Mouse (Mus musculus) stomach, embryonic 15.5 days (tissue): Measurements from ENCODE around the gene Megf8. TPM values are rescaled to one million over a fixed set of nuclear protein-coding genes. Genes with fewer than 3 reads are reported as not detected.

Experiments
- ATAC-seq: fragments of 200-750 bp; cut with Nextera tagmentation; 2 replicates; pipeline ENCODE4 v1.8.0; 2017; ENCODE audit warnings: low read depth, moderate number of reproducible peaks, moderate TSS enrichment; ENCODE audit not compliant: insufficient read depth, low FRiP score
- H3K27ac ChIP-seq: fragments of 300-500 bp; sonication (generic); 2 replicates; pipeline ENCODE4 v1.5.1; 2015; ENCODE audit warnings: mild to moderate bottlenecking, inconsistent platforms
- H3K27me3 ChIP-seq: fragments of 300-500 bp; sonication (generic); replicated peaks from 2 replicates; pipeline ENCODE4 v1.6.1; 2015; ENCODE audit warnings: inconsistent platforms
- H3K36me3 ChIP-seq: fragments of 300-500 bp; sonication (generic); 2 replicates; pipeline ENCODE4 v1.6.1; 2015; ENCODE audit warnings: inconsistent platforms
- H3K4me1 ChIP-seq: fragments of 300-500 bp; sonication (generic); 2 replicates; pipeline ENCODE4 v1.6.1; 2015; ENCODE audit warnings: inconsistent platforms
- H3K4me2 ChIP-seq: fragments of 300-500 bp; sonication (generic); 2 replicates; pipeline ENCODE4 v1.6.1; 2015; ENCODE audit warnings: mild to moderate bottlenecking, inconsistent platforms
- H3K4me3 ChIP-seq: fragments of 300-500 bp; sonication (generic); replicated peaks from 2 replicates; pipeline ENCODE4 v1.5.1; 2015; ENCODE audit warnings: inconsistent platforms
- H3K9ac ChIP-seq: fragments of 300-500 bp; sonication (generic); 2 replicates; pipeline ENCODE4 v1.6.1; 2015; ENCODE audit warnings: inconsistent platforms
- H3K9me3 ChIP-seq: fragments of 300-500 bp; sonication (generic); 2 replicates; pipeline ENCODE4 v1.6.1; 2016; ENCODE audit warnings: inconsistent platforms
- WGBS: fragments of 180-500 bp; shearing (Covaris S2); methylation state at CpG from one replicate; pipeline ENCODE4 v1.1.7; 2015; 5-methylcytosine and 5-hydroxymethylcytosine counted together
- polyA plus RNA-seq: library from polyadenylated mRNA; unstranded; fragments of >200 nt; fragmentation: Nextera tagmentation; extraction: Ambion mirVana; gene quantifications from 2 replicates; pipeline ENCODE4 v1.2.1, GENCODE M21; 2015

Megf8 gene
- polyA plus RNA-seq, 1 experiment from 2014 or later: 10.3 TPM

DNA sequence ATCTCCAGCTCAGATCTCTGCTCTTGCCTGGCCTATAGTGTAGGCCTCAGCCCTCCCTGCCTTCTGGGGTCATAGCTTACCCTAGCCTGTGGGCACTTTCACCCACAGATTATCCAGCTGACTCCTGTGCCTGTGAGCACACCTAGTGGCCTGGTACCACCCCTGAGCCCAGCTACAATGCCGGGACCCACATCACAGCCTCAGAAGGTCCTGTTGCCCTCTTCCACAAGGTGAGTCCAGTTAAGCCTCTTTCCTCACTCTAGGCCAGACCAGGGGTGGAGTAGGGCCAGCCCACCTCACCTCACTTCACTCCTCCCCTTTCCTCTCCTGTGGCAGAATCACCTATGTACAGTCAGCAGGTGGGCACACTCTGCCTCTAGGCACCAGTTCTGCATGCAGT lies 26.5 kb upstream of the Megf8 start:
- Histone ChIP-seq H3K27me3 (no peaks in the 10 kb centered on the region), H3K4me2 (no peak overlapping the region), H3K9me3 (no peaks in the 10 kb centered on the region), H3K9ac (no peak overlapping the region), H3K27ac (0 out of 2 replicates have a peak overlapping the region, but pooled peaks have one; percentile 11), H3K36me3 (peaks cover 86% of the 10 kb centered on the region), H3K4me1 (peaks cover 6% of the 10 kb centered on the region), H3K4me3 (no peak overlapping the region)
- 0 out of 2 replicates have a peak, but pooled peaks have one; percentile 3 for ATAC-seq
- 92% methylated on average over 1 of the region's 1 CpGs for WGBS

DNA sequence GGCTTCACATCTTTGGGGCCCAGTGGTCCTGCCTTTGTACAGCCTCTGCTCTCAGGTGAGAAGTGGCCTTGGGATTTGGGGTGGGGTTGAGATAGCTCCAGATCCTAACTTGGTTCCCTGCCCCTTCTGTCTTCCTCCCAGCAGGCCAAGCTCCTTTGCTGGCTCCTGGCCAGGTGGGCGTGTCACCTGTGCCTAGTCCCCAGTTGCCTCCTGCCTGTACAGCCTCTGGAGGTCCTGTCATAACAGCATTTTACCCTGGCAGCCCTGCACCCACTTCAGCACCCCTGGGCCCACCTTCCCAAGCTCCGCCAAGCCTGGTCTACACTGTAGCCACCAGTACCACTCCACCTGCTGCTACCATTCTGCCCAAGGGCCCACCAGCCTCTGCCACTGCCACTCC lies 26.1 kb upstream of the Megf8 start:
- Histone ChIP-seq H3K27ac (no peak overlapping the region), H3K27me3 (no peaks in the 10 kb centered on the region), H3K9ac (no peak overlapping the region), H3K9me3 (no peaks in the 10 kb centered on the region), H3K4me3 (no peak overlapping the region), H3K4me1 (peaks cover 8% of the 10 kb centered on the region), H3K4me2 (no peak overlapping the region), H3K36me3 (peaks cover 83% of the 10 kb centered on the region)
- 66% methylated on average over 2 of the region's 2 CpGs for WGBS
- ATAC-seq: peak; percentile 9; the same call in 1 of the 2 replicates

DNA sequence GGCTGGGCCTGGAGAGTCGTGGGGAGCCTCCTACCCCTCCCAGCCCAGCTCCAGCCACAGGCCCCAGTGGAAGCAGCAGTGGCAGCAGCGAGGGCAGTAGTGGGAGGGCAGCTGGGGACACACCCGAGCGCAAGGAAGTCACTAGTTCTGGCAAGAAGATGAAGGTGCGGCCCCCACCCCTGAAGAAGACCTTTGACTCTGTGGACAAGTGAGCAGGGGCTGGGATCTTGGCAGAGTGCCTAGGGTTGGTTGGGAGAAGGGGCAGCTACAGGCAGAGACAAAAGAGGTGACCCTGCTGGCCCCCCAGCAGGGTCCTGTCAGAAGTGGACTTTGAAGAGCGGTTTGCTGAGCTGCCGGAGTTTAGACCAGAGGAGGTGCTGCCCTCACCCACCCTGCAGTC lies 24.9 kb upstream of the Megf8 start:
- no peak for ATAC-seq
- H3K27me3 ChIP-seq: no peaks in the 10 kb centered on the region
- WGBS: 60% methylated on average over 7 of the region's 7 CpGs

DNA sequence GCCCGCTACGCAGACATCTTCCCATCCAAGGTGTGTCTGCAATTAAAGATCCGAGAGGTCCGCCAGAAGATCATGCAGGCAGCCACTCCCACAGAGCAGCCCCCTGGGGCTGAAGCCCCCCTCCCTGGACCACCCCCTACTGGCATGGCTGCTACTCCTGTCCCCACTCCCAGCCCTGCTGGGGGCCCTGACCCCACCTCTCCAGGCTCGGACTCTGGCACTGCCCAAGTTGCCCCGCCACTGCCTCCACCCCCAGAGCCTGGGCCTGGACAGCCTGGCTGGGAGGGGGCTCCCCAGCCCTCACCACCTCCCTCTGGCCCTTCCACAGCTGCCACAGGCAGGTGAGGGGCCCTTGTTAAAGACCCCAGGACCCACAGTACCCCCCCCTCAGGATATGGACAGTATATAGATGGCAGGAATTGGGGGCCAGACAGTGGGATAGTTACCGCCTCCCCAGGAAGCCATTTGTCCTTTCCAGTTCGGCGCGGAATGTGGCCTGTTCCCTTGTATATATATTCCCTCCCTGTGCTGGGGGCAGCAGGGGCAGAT lies 23.7 kb upstream of the Megf8 start:
- Histone ChIP-seq H3K4me2 (no peak overlapping the region), H3K36me3 (peaks cover 60% of the 10 kb centered on the region), H3K9me3 (no peaks in the 10 kb centered on the region), H3K27ac (no peak overlapping the region), H3K4me1 (peaks cover 19% of the 10 kb centered on the region), H3K27me3 (no peaks in the 10 kb centered on the region), H3K9ac (no peak overlapping the region), H3K4me3 (no peak overlapping the region)
- ATAC-seq: no peak
- WGBS: 71% methylated on average over 10 of the region's 10 CpGs

More for the DNA sequence above, 24.9 kb upstream of the Megf8 start:
- H3K9me3 ChIP-seq: no peaks in the 10 kb centered on the region
- no peak overlapping the region for H3K4me3 ChIP-seq
- H3K4me2 ChIP-seq: no peak overlapping the region
- H3K36me3 ChIP-seq: peaks cover 71% of the 10 kb centered on the region
- H3K4me1 ChIP-seq: peaks cover 19% of the 10 kb centered on the region
- H3K9ac ChIP-seq: no peak overlapping the region
- no peak overlapping the region for H3K27ac ChIP-seq

DNA sequence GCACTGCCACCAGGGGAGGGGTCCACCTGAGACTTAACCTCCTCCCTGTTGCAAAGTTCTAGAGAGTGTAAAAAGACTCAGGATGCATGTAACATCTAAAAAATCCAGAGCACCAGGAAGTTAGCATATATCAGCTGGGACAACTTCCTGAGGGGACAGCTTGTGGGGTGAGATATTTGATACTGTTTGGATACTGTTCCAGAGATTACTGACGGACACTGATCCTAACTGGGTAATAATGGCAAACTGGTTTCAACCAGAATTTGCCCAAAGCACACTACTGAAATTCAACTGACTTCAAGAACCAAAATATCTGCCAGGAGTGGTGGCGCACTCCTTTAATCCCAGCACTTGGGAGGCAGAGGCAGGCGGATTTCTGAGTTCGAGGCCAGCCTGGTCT lies 22.5 kb upstream of the Megf8 start:
- Histone ChIP-seq H3K4me1 (peaks cover 19% of the 10 kb centered on the region), H3K27me3 (no peaks in the 10 kb centered on the region), H3K4me3 (no peak overlapping the region), H3K27ac (no peak overlapping the region), H3K9ac (no peak overlapping the region), H3K9me3 (no peaks in the 10 kb centered on the region), H3K4me2 (no peak overlapping the region), H3K36me3 (peaks cover 48% of the 10 kb centered on the region)
- ATAC-seq: no peak
- WGBS: 88% methylated on average over 4 of the region's 4 CpGs

DNA sequence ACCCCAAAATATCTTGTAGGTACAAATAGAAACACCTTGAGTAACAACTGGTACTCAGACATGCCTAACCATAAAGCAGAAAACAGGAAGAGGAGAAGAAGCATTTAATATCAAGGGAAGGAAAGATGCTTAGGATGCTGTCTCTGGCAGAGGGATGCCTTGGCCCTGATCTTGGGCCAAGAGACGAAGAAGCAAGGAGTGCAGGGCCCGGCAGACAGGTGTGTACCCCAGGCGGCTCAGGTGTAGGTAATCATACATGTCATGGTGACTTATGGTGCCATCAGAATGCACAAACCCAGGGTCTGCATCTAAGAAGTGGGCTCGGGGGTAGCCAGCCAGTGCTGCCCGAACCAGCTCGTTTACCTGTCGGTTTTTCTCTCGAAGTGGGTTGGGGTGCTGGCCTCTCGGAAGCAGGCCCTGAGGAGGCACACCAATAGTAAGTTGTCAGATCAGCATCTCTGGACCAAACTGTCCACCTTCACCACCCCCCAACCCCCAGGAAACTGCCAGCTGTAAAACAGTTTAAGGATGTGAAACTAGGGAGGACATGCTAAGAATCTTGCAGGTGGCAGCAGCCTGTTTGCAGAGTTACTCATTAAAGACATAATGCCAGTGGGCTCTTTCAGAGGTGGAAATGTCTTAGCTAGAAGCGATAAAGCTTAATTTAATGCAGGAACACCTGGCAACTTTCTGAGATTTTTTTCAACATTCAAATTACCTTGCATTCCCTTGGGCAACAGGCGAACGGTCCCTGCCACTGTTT lies 21.8 kb upstream of the Megf8 start:
- WGBS: 87% methylated on average over 12 of the region's 12 CpGs
- H3K9ac ChIP-seq: no peak overlapping the region
- H3K9me3 ChIP-seq: no peaks in the 10 kb centered on the region
- H3K36me3 ChIP-seq: peaks cover 41% of the 10 kb centered on the region
- ATAC-seq: no peak
- no peak overlapping the region for H3K4me2 ChIP-seq
- peaks cover 19% of the 10 kb centered on the region for H3K4me1 ChIP-seq
- H3K4me3 ChIP-seq: no peak overlapping the region
- no peaks in the 10 kb centered on the region for H3K27me3 ChIP-seq
- H3K27ac ChIP-seq: no peak overlapping the region

DNA sequence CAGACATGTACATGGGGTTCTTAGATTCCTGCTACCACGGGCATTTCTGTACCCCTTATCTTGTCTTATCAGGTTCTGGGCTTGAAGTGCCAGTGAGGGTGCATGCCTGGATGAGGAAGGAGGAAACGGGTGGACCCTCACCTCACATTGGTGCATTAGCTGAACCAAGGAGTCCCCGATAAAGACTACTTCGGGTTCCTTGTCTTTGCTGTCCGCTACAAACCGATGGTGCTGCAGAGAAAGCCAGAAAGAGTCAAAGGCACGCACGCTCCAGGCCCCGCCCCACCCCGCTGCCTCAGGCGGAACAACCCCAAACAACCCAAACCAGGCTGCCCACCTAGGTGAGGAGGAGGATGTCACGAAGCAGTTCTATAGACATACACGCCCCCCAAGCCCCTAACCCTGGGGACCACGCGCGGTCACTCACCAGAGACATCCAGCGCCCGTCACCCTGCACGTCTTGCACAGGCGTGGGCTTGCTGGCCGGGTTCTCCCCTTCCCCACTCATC lies 20.0 kb upstream of the Megf8 start:
- H3K9ac ChIP-seq: peak overlapping the region; percentile 76
- H3K27ac ChIP-seq: peak overlapping the region; percentile 98
- WGBS: under 1% methylated on average over 21 of the region's 21 CpGs
- H3K4me2 ChIP-seq: peak overlapping the region; percentile 92
- H3K36me3 ChIP-seq: peaks cover 25% of the 10 kb centered on the region
- peaks cover 14% of the 10 kb centered on the region for H3K4me1 ChIP-seq
- H3K9me3 ChIP-seq: no peaks in the 10 kb centered on the region
- peak; percentile 19; the same call in 1 of the 2 replicates for ATAC-seq
- no peaks in the 10 kb centered on the region for H3K27me3 ChIP-seq
- H3K4me3 ChIP-seq: peak overlapping the region; percentile 70

DNA sequence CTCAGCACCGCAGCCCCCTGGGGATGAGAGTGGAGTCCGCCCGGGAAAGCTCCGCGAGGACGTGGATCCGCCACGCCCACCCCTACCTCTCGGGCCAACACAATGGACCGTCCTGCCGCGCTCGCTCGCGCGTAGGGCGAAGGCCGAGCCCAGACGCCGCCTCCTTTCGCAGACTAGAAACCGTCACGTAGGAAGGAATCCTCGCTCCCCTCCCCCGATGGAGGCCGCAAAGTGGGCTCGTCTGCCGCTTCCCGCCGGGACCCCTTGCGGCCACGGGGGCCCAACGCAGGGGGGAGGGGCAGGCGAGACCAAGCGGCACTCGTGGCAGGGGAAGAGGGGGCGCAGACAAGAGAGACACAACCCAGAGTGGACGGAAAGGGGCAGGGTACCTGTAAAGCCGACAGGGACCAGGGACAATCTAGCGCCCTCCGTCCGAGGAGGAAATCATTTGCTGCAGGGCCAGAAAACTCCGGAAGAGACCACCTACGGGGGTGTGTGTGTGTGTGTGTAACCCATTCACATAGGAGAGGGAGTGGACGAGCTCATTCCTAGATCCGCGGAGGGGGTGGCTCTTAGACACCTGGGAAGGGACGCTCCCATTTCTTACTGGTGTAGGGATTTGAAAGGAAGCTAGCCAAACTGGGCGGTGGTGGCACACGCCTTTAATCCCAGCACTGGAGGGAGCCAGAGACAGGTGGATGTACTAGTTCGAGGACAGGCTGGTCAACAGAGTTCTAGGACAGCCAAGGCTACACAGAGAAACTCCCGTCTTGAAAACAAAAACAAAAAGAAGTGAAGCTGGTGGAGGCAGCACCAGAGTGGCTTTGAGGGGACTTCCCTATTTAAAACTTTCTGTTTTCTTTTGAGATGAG lies 19.3 kb upstream of the Megf8 start, which contains the start of gene Pafah1b3:
Pafah1b3 (minus strand) TSS at position 533 of the 872 bp plus-strand sequence.
- peak within 1 kb of the TSS; percentile 92 for H3K4me2 ChIP-seq
- peak within 1 kb of the TSS; percentile 98 for H3K27ac ChIP-seq
- no peaks in the 10 kb centered on the region for H3K27me3 ChIP-seq
- peaks cover 18% of the 10 kb centered on the region for H3K36me3 ChIP-seq
- H3K9ac ChIP-seq: peak within 1 kb of the TSS; percentile 76
- ATAC-seq: peak; percentile 91
- no peaks in the 10 kb centered on the region for H3K9me3 ChIP-seq
- H3K4me3 ChIP-seq: peak within 1 kb of the TSS; percentile 70
- WGBS: under 1% methylated on average over 52 of the region's 52 CpGs
- peaks cover 14% of the 10 kb centered on the region for H3K4me1 ChIP-seq

DNA sequence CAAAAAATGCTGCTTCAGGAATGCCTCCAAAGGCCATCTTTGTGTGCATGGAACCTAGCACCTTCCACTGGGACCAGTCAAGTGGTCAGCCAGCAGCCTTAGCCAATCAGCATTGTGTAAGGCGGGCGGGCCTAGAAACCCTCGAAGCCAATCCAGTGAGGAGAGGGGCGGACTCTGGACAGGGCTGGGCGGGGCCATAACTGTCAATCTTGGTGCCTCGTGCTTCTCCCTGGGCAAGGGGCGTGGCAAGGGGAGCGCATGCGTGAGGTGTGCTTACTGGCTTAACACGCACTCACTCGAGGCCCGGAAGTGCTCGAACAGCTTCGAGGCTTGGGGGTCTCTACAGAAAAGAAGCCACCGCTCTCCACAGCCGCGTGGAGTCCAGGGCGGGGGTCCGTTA lies 15.9 kb upstream of the Megf8 start, which contains the start of gene Prr19:
Prr19 (plus strand) TSS at position 349 of the 400 bp plus-strand sequence.
- H3K4me1 ChIP-seq: peaks cover 17% of the 10 kb centered on the region
- H3K9ac ChIP-seq: no peak within 1 kb of the TSS
- peaks cover 3% of the 10 kb centered on the region; the same call in 1 of the 2 replicates for H3K27me3 ChIP-seq
- no peak within 1 kb of the TSS for H3K27ac ChIP-seq
- 56% methylated on average over 19 of the region's 19 CpGs for WGBS
- no peak within 1 kb of the TSS for H3K4me2 ChIP-seq
- no peak for ATAC-seq
- H3K36me3 ChIP-seq: no peaks in the 10 kb centered on the region
- no peak within 1 kb of the TSS for H3K4me3 ChIP-seq
- H3K9me3 ChIP-seq: no peaks in the 10 kb centered on the region

DNA sequence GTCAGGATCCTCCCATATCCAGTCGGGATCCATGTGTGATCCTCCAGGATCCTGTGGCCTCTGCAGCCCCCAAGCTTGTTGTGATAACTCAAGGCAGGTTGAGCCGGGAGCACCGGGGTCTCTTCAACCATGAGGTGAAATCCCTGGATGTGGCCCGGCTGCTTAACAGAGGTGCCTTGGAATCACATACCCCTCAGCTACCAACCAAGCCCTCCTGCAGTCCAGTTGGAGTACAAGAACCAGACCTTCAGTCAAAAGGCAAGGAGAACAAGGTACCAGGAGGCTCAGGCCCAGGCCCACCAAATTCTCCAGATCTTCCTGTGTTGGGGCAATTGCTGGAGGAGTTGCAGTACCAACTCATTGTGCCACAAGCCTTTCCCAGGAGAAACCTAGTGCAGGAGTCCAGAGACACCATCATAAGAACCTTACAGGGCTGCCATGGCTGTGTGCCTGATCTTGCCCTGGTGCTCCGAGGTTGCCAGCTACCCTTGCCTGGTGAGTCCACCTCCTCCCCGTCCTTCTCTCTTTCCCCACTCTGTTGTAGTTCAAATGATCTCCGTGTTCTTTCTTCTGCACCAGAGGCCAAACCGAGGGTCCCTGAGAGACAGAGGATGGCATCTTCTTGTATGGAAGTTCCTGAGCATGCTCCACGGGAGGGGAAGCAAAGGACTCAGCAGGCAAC lies 13.8 kb upstream of the Megf8 start:
- 55% methylated on average over 9 of the region's 9 CpGs for WGBS
- H3K4me2 ChIP-seq: no peak overlapping the region
- no peak overlapping the region for H3K9ac ChIP-seq
- no peaks in the 10 kb centered on the region for H3K36me3 ChIP-seq
- H3K27ac ChIP-seq: no peak overlapping the region
- H3K9me3 ChIP-seq: no peaks in the 10 kb centered on the region
- no peak for ATAC-seq
- H3K4me3 ChIP-seq: no peak overlapping the region
- peaks cover 9% of the 10 kb centered on the region for H3K4me1 ChIP-seq
- peaks cover 17% of the 10 kb centered on the region for H3K27me3 ChIP-seq

DNA sequence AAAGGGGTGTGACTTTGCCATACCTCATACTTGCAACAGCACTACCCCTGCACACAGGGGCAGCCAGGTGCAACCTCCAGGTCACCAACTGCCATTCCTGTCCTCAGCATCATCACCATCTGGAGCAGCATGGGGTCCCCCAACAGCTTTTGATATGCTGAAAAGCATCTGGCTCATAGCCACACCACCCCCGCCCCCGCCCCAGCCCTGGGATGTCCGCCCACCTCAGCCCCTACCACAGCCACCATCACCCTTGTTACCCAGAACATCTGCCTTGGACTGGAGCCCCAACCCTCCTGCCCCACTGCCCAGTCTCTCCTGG lies 13.3 kb upstream of the Megf8 start:
- no peak overlapping the region for H3K4me3 ChIP-seq
- H3K27me3 ChIP-seq: peaks cover 17% of the 10 kb centered on the region
- 84% methylated on average over 3 of the region's 3 CpGs for WGBS
- H3K9ac ChIP-seq: no peak overlapping the region
- H3K36me3 ChIP-seq: no peaks in the 10 kb centered on the region
- H3K9me3 ChIP-seq: no peaks in the 10 kb centered on the region
- H3K4me2 ChIP-seq: no peak overlapping the region
- peaks cover 9% of the 10 kb centered on the region; the same call in 1 of the 2 replicates for H3K4me1 ChIP-seq
- no peak for ATAC-seq
- no peak overlapping the region for H3K27ac ChIP-seq
